Mouse (Mus musculus): ENCODE measurements around the gene Sec62. TPM values are rescaled to one million over a fixed set of nuclear protein-coding genes. Genes with fewer than 3 reads are reported as not detected.

Gene Sec62
- polyA plus RNA-seq, 1 experiment from 2014 or later, result 73.0 TPM

DNA sequence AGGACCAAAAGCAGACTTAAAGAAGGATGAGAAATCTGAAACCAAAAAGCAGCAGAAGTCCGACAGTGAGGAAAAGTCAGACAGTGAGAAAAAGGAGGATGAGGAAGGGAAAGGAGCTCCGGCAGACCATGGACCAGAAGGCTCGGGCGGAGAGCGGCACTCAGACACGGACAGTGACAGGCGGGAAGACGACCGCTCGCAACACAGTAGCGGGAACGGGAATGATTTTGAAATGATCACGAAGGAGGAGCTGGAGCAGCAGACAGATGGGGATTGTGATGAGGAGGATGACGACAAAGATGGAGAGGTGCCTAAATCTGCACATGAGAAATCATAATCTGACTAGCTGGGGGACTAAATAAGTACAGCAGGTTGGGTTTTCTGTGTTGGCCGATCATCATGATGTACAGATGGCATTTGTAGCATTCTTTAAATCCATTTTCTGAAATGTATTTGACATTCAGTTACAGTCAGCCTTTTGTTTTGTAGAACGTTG, 26.0 kb downstream of the Sec62 start:
- Histone ChIP-seq H3K4me3 (ENCODE audit: low read depth, low read length) (no peak overlapping the region), H3K4me1 (ENCODE audit: control insufficient read depth, insufficient read depth, low read length) (no peaks in the 10 kb centered on the region), H3K27me3 (ENCODE audit: control insufficient read depth, insufficient read depth, low read length) (no peaks in the 10 kb centered on the region), H3K9me3 (ENCODE audit: control insufficient read depth, low read length) (no peaks in the 10 kb centered on the region), H3K36me3 (ENCODE audit: control insufficient read depth, insufficient read depth, low read length) (peaks cover 17% of the 10 kb centered on the region; the same call in 1 of the 2 replicates), H3K9ac (ENCODE audit: low read length) (no peak overlapping the region), H3K4me2 (no peak overlapping the region), H3K27ac (ENCODE audit: low read depth, low read length) (no peak overlapping the region)
- DNase-seq (ENCODE audit: low spot score, missing footprints) (no peak), ATAC-seq (ENCODE audit: low FRiP score) (no peak)
- WGBS, result 94% methylated on average over 16 of the region's 16 CpGs

- WGBS, result 93% methylated on average over 8 of the region's 8 CpGs
- Histone ChIP-seq H3K4me1 (ENCODE audit: control insufficient read depth, insufficient read depth, low read length) (no peaks in the 10 kb centered on the region), H3K4me3 (ENCODE audit: low read depth, low read length) (no peak overlapping the region), H3K9me3 (ENCODE audit: control insufficient read depth, low read length) (no peaks in the 10 kb centered on the region), H3K36me3 (ENCODE audit: control insufficient read depth, insufficient read depth, low read length) (peaks cover 17% of the 10 kb centered on the region; the same call in 1 of the 2 replicates), H3K27me3 (ENCODE audit: control insufficient read depth, insufficient read depth, low read length) (no peaks in the 10 kb centered on the region), H3K9ac (ENCODE audit: low read length) (no peak overlapping the region), H3K4me2 (no peak overlapping the region), H3K27ac (ENCODE audit: low read depth, low read length) (no peak overlapping the region)
- no peak for DNase-seq (ENCODE audit: low spot score, missing footprints)
- ATAC-seq (ENCODE audit: low FRiP score), result no peak
Measured at GRCm38 (mm10) chr3:30822163-30822562, 29.5 kb downstream of the Sec62 start.

GRCm38 (mm10) chr3:30826069-30826468, 33.4 kb downstream of the Sec62 start:
- Histone ChIP-seq H3K9ac (ENCODE audit: low read length) (no peak overlapping the region), H3K27me3 (ENCODE audit: control insufficient read depth, insufficient read depth, low read length) (no peaks in the 10 kb centered on the region), H3K4me1 (ENCODE audit: control insufficient read depth, insufficient read depth, low read length) (no peaks in the 10 kb centered on the region), H3K9me3 (ENCODE audit: control insufficient read depth, low read length) (no peaks in the 10 kb centered on the region), H3K27ac (ENCODE audit: low read depth, low read length) (no peak overlapping the region), H3K36me3 (ENCODE audit: control insufficient read depth, insufficient read depth, low read length) (peaks cover 6% of the 10 kb centered on the region; the same call in 1 of the 2 replicates), H3K4me2 (no peak overlapping the region), H3K4me3 (ENCODE audit: low read depth, low read length) (no peak overlapping the region)
- no peak for ATAC-seq (ENCODE audit: low FRiP score)
- WGBS, result 92% methylated on average over 5 of the region's 5 CpGs
- no peak for DNase-seq (ENCODE audit: low spot score, missing footprints)

GRCm38 (mm10) chr3:30831848-30832606, 39.4 kb downstream of the Sec62 start:
- ATAC-seq (ENCODE audit: low FRiP score) (no peak), DNase-seq (ENCODE audit: low spot score, missing footprints) (no peak)
- Histone ChIP-seq H3K27ac (ENCODE audit: low read depth, low read length) (no peak overlapping the region), H3K9ac (ENCODE audit: low read length) (no peak overlapping the region), H3K9me3 (ENCODE audit: control insufficient read depth, low read length) (no peaks in the 10 kb centered on the region), H3K4me3 (ENCODE audit: low read depth, low read length) (no peak overlapping the region), H3K27me3 (ENCODE audit: control insufficient read depth, insufficient read depth, low read length) (no peaks in the 10 kb centered on the region), H3K36me3 (ENCODE audit: control insufficient read depth, insufficient read depth, low read length) (no peaks in the 10 kb centered on the region), H3K4me1 (ENCODE audit: control insufficient read depth, insufficient read depth, low read length) (no peaks in the 10 kb centered on the region), H3K4me2 (no peak overlapping the region)
- WGBS, result 79% methylated on average over 15 of the region's 15 CpGs

- ATAC-seq (ENCODE audit: low FRiP score), result no peak
- H3K4me1 ChIP-seq (ENCODE audit: control insufficient read depth, insufficient read depth, low read length), result no peaks in the 10 kb centered on the region
- no peaks in the 10 kb centered on the region for H3K9me3 ChIP-seq (ENCODE audit: control insufficient read depth, low read length)
- no peak overlapping the region for H3K9ac ChIP-seq (ENCODE audit: low read length)
- no peak for DNase-seq (ENCODE audit: low spot score, missing footprints)
- H3K36me3 ChIP-seq (ENCODE audit: control insufficient read depth, insufficient read depth, low read length), result no peaks in the 10 kb centered on the region
- 81% methylated on average over 3 of the region's 3 CpGs for WGBS
- H3K27ac ChIP-seq (ENCODE audit: low read depth, low read length), result no peak overlapping the region
- no peaks in the 10 kb centered on the region for H3K27me3 ChIP-seq (ENCODE audit: control insufficient read depth, insufficient read depth, low read length)
- no peak overlapping the region for H3K4me3 ChIP-seq (ENCODE audit: low read depth, low read length)
- no peak overlapping the region for H3K4me2 ChIP-seq
Measured at GRCm38 (mm10) chr3:30833254-30833653, 40.6 kb downstream of the Sec62 start.

DNA sequence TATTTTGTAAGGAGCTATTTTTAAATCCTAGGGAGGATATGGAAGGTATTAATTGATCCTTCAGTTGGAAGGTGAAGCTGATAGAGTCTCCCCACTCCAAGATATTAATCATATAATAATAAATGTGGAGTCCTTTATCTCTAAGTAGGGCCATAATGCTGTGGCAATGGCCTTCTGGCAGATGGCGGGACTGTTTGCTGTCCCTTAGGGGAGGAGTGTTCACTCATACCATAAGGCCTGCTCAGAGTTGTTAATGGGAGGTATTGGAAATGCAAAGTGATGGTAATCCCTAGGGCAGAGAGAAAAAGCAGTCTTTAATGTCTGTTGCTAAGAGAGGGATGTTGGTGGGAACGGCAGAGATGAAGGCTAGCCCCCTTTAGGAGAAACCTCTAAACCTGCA, 53.1 kb downstream of the Sec62 start:
- Histone ChIP-seq H3K27me3 (ENCODE audit: control insufficient read depth, insufficient read depth, low read length) (no peaks in the 10 kb centered on the region), H3K9me3 (ENCODE audit: control insufficient read depth, low read length) (no peaks in the 10 kb centered on the region), H3K4me2 (no peak overlapping the region), H3K36me3 (ENCODE audit: control insufficient read depth, insufficient read depth, low read length) (no peaks in the 10 kb centered on the region), H3K9ac (ENCODE audit: low read length) (no peak overlapping the region), H3K4me1 (ENCODE audit: control insufficient read depth, insufficient read depth, low read length) (0 out of 2 replicates have a peak, but pooled peaks cover 2% of the 10 kb centered on the region), H3K4me3 (ENCODE audit: low read depth, low read length) (no peak overlapping the region), H3K27ac (ENCODE audit: low read depth, low read length) (no peak overlapping the region)
- DNase-seq (ENCODE audit: low spot score, missing footprints) (no peak), ATAC-seq (ENCODE audit: low FRiP score) (peak; percentile 58; the same call in 1 of the 2 replicates)
- 54% methylated on average over 2 of the region's 2 CpGs for WGBS

GRCm38 (mm10) chr3:30847413-30847812, 54.7 kb downstream of the Sec62 start:
- H3K27me3 ChIP-seq (ENCODE audit: control insufficient read depth, insufficient read depth, low read length), result no peaks in the 10 kb centered on the region
- no peak for ATAC-seq (ENCODE audit: low FRiP score)

DNA sequence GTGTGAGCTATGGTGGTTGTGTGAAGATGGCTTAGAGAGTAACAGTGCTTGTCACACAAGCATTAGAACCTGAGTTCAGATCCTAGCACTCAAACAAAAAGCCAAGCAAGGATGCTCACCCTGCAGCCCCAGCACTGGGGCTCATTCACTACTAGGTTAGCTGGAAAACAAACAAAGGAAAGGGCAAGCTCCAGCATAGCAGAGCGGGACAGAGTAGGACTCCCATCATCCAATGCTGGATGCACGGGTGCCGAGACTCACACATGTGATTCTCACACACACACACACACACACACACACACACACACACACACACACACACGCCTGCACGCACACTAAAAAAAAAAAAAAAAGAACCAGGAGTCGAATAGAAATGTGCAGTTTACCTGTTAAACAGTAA, 58.7 kb downstream of the Sec62 start:
- Histone ChIP-seq H3K9ac (ENCODE audit: low read length) (no peak overlapping the region), H3K27me3 (ENCODE audit: control insufficient read depth, insufficient read depth, low read length) (peaks cover 14% of the 10 kb centered on the region), H3K4me3 (ENCODE audit: low read depth, low read length) (no peak overlapping the region), H3K4me1 (ENCODE audit: control insufficient read depth, insufficient read depth, low read length) (no peaks in the 10 kb centered on the region), H3K9me3 (ENCODE audit: control insufficient read depth, low read length) (no peaks in the 10 kb centered on the region), H3K36me3 (ENCODE audit: control insufficient read depth, insufficient read depth, low read length) (no peaks in the 10 kb centered on the region), H3K27ac (ENCODE audit: low read depth, low read length) (no peak overlapping the region), H3K4me2 (no peak overlapping the region)
- ATAC-seq (ENCODE audit: low FRiP score), result no peak
- DNase-seq (ENCODE audit: low spot score, missing footprints), result no peak
- 88% methylated on average over 4 of the region's 6 CpGs for WGBS

More at GRCm38 (mm10) chr3:30847413-30847812, 54.7 kb downstream of the Sec62 start:
- WGBS, result 73% methylated on average over 1 of the region's 1 CpGs
- no peak for DNase-seq (ENCODE audit: low spot score, missing footprints)
- no peaks in the 10 kb centered on the region for H3K36me3 ChIP-seq (ENCODE audit: control insufficient read depth, insufficient read depth, low read length)
- H3K9ac ChIP-seq (ENCODE audit: low read length), result no peak overlapping the region
- H3K9me3 ChIP-seq (ENCODE audit: control insufficient read depth, low read length), result no peaks in the 10 kb centered on the region
- no peak overlapping the region for H3K4me3 ChIP-seq (ENCODE audit: low read depth, low read length)
- H3K4me2 ChIP-seq, result no peak overlapping the region
- no peak overlapping the region for H3K27ac ChIP-seq (ENCODE audit: low read depth, low read length)
- 0 out of 2 replicates have a peak, but pooled peaks cover 2% of the 10 kb centered on the region for H3K4me1 ChIP-seq (ENCODE audit: control insufficient read depth, insufficient read depth, low read length)

DNA sequence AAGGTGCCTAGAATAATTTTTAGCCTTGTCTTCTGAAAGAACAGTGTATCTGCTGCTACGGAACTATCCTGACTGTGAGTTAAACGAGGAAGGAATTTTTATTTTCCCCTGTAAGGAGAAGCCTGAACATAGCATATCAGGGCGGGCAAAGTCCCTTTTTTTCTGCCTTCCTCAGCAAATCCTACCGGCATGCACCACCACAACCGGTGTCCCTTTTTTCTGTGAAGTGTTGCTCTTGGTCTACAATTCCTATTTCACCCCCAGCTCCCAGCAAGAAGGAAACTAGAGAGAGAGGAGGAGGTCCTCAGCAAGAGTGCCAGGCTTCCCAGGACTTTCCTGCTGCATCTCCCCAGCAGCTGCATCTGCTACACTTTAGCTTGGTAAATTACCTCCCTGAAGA, 60.9 kb downstream of the Sec62 start:
- H3K27ac ChIP-seq (ENCODE audit: low read depth, low read length), result no peak overlapping the region
- no peak overlapping the region for H3K4me2 ChIP-seq
- DNase-seq (ENCODE audit: low spot score, missing footprints) (peak; percentile 75), ATAC-seq (ENCODE audit: low FRiP score) (no peak)
- 92% methylated on average over 5 of the region's 5 CpGs for WGBS
- H3K4me1 ChIP-seq (ENCODE audit: control insufficient read depth, insufficient read depth, low read length), result no peaks in the 10 kb centered on the region
- H3K4me3 ChIP-seq (ENCODE audit: low read depth, low read length), result no peak overlapping the region
- no peak overlapping the region for H3K9ac ChIP-seq (ENCODE audit: low read length)
- no peaks in the 10 kb centered on the region for H3K36me3 ChIP-seq (ENCODE audit: control insufficient read depth, insufficient read depth, low read length)
- H3K27me3 ChIP-seq (ENCODE audit: control insufficient read depth, insufficient read depth, low read length), result peaks cover 16% of the 10 kb centered on the region
- no peaks in the 10 kb centered on the region for H3K9me3 ChIP-seq (ENCODE audit: control insufficient read depth, low read length)
